Mouse (Mus musculus): ENCODE results near the gene Pgrmc1. TPM values are rescaled to one million over a fixed set of nuclear protein-coding genes. Genes with fewer than 3 reads are reported as not detected.
A peak's percentile ranks its signal among the peaks of the same experiment; 100 is the strongest.
"Not testable (repeated sequence)": the region's sequence is repeated elsewhere in the genome, so short reads cannot be mapped to it uniquely, and the experiment has no call there.

The Pgrmc1 gene
- 370 and 372 TPM in 2 replicates for polyA plus RNA-seq (2014; fragmentation: Nextera tagmentation; extraction: Ambion mirVana)

DNA sequence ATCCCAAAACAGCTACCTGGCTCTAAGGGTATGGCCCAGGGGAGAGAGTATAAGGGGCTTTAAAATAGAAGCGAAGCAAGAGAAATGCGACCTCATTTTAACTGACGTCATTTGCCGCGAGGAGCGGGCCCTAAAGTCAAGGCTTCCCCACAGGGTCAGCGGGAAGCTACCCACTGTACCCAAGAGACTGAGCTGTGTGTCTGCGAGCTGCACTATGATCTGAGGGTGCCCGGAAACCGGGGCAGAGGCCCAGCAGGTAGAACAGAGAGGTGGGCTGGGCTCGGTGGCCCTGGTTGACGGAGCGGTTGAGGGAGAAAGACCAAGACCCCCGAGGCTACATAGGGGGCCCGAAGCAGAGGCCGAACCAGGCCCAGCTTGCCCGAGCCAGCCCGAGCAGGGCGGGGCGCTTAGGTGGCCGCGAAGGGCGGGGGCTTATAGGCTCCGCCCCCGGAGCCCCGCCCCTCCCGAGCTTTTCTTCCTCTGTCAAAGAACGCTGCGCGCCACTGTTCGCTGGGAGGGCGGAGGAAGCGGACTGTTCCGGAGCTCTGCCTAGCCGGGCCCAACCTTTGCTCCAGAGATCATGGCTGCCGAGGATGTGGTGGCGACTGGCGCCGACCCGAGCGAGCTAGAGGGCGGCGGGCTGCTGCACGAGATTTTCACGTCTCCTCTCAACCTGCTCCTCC lies at the start of gene Pgrmc1:
TSS of gene Pgrmc1 (plus strand) at position 500 of the 683 bp plus-strand sequence.
- H3K36me3 ChIP-seq (ENCODE audit: control insufficient read depth, insufficient read depth, low read length) = no peaks in the 10 kb centered on the region
- peak within 1 kb of the TSS; percentile 66 for H3K4me3 ChIP-seq (ENCODE audit: low read depth, low read length)
- peaks cover 4% of the 10 kb centered on the region; the same call in 1 of the 2 replicates for H3K4me1 ChIP-seq (ENCODE audit: control insufficient read depth, insufficient read depth, low read length)
- H3K4me2 ChIP-seq (ENCODE audit: low read depth) = peak within 1 kb of the TSS; percentile 51
- no peaks in the 10 kb centered on the region for H3K9me3 ChIP-seq (ENCODE audit: control insufficient read depth, low read length)
- ATAC-seq (ENCODE audit: insufficient read depth, low FRiP score, low TSS enrichment) (peak; percentile 93), DNase-seq (ENCODE audit: low spot score) (peak; percentile 89)
- H3K27me3 ChIP-seq (ENCODE audit: control insufficient read depth, insufficient read depth, low read length) = no peaks in the 10 kb centered on the region
- 16% methylated on average over 40 of the region's 45 CpGs for WGBS
- H3K27ac ChIP-seq (ENCODE audit: low read depth, low read length) = peak within 1 kb of the TSS; percentile 70; the same call in 1 of the 2 replicates
- H3K9ac ChIP-seq (ENCODE audit: low read length) = peak within 1 kb of the TSS; percentile 80

DNA sequence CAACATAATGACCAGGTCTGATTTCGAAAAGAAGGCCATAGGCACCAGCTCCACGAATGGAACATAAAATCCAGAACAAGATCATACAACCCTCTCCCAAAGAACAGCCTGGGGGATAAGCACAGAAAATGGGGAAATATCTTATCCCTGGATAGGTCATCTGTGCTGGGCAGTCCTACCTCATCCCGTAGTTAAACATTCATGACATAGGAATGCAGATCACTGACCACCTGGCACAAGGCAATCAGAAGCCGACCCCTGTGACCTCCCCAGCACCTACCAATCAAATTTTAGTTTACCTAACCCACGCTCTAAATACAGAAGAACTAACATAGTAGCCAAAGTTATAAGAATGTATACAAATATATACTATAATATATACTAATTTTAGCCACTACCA lies 49.2 kb upstream of the Pgrmc1 start:
- WGBS = 77% methylated on average over 5 of the region's 5 CpGs
- H3K4me2 ChIP-seq (ENCODE audit: low read depth) = no peak overlapping the region
- H3K9ac ChIP-seq (ENCODE audit: low read length) = no peak overlapping the region
- H3K4me1 ChIP-seq (ENCODE audit: control insufficient read depth, insufficient read depth, low read length) = no peaks in the 10 kb centered on the region
- no peak overlapping the region for H3K27ac ChIP-seq (ENCODE audit: low read depth, low read length)
- H3K4me3 ChIP-seq (ENCODE audit: low read depth, low read length) = no peak overlapping the region
- H3K36me3 ChIP-seq (ENCODE audit: control insufficient read depth, insufficient read depth, low read length) = no peaks in the 10 kb centered on the region
- H3K9me3 ChIP-seq (ENCODE audit: control insufficient read depth, low read length) = no peaks in the 10 kb centered on the region
- no peaks in the 10 kb centered on the region for H3K27me3 ChIP-seq (ENCODE audit: control insufficient read depth, insufficient read depth, low read length)
- no peak for ATAC-seq (ENCODE audit: insufficient read depth, low FRiP score, low TSS enrichment)
- DNase-seq (ENCODE audit: low spot score) = no peak

DNA sequence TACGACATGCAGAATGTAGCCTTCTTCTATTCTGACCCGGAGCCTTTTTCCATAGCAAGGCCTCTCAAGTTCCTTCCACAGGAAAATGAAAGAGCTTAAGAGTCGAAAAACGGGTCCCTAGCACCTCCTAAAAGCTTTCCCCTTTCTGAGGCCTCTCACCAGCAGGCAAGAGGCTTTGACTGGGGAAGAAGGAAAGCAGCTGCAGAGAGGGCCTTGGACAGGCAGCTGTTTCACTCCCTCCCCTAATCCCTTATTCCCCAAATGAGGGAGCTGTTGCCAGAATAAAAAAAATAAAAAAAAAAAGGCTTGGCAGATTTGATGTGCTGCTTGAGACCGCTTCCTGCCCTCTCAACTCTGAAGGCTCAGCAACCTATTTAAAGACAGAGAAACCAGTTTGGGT lies 47.1 kb upstream of the Pgrmc1 start:
- WGBS = 39% methylated on average over 5 of the region's 5 CpGs
- no peaks in the 10 kb centered on the region for H3K9me3 ChIP-seq (ENCODE audit: control insufficient read depth, low read length)
- H3K4me3 ChIP-seq (ENCODE audit: low read depth, low read length) = no peak overlapping the region
- H3K9ac ChIP-seq (ENCODE audit: low read length) = no peak overlapping the region
- H3K4me1 ChIP-seq (ENCODE audit: control insufficient read depth, insufficient read depth, low read length) = no peaks in the 10 kb centered on the region
- ATAC-seq (ENCODE audit: insufficient read depth, low FRiP score, low TSS enrichment) (no peak), DNase-seq (ENCODE audit: low spot score) (peak; percentile 27)
- H3K4me2 ChIP-seq (ENCODE audit: low read depth) = no peak overlapping the region
- H3K27me3 ChIP-seq (ENCODE audit: control insufficient read depth, insufficient read depth, low read length) = no peaks in the 10 kb centered on the region
- no peak overlapping the region for H3K27ac ChIP-seq (ENCODE audit: low read depth, low read length)
- H3K36me3 ChIP-seq (ENCODE audit: control insufficient read depth, insufficient read depth, low read length) = no peaks in the 10 kb centered on the region

DNA sequence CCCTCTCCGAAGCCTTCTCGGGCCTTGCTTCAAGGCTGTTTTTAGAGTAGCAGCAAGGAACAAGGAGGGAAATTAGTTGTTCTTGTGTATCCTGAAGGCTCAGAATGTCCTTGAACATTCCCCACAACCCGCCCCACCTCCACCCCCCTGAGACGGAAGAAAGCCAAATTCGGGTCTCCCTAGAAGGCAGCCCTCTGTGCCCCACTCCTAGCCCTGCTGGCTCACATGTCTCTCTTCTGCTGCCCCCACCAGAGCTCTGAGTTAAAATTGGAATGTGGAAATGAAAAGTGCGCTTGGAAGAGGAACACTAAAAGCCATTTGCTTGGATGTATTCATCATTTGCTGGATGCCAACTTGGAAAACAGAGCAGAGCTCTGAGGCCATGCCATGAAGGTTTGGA lies 46.7 kb upstream of the Pgrmc1 start:
- DNase-seq (ENCODE audit: low spot score) = no peak
- no peak overlapping the region for H3K4me3 ChIP-seq (ENCODE audit: low read depth, low read length)
- no peak for ATAC-seq (ENCODE audit: insufficient read depth, low FRiP score, low TSS enrichment)
- H3K27ac ChIP-seq (ENCODE audit: low read depth, low read length) = no peak overlapping the region
- H3K4me1 ChIP-seq (ENCODE audit: control insufficient read depth, insufficient read depth, low read length) = no peaks in the 10 kb centered on the region
- no peaks in the 10 kb centered on the region for H3K9me3 ChIP-seq (ENCODE audit: control insufficient read depth, low read length)
- H3K4me2 ChIP-seq (ENCODE audit: low read depth) = no peak overlapping the region
- no peaks in the 10 kb centered on the region for H3K27me3 ChIP-seq (ENCODE audit: control insufficient read depth, insufficient read depth, low read length)
- H3K36me3 ChIP-seq (ENCODE audit: control insufficient read depth, insufficient read depth, low read length) = no peaks in the 10 kb centered on the region
- WGBS = 50% methylated on average over 6 of the region's 6 CpGs
- H3K9ac ChIP-seq (ENCODE audit: low read length) = no peak overlapping the region

DNA sequence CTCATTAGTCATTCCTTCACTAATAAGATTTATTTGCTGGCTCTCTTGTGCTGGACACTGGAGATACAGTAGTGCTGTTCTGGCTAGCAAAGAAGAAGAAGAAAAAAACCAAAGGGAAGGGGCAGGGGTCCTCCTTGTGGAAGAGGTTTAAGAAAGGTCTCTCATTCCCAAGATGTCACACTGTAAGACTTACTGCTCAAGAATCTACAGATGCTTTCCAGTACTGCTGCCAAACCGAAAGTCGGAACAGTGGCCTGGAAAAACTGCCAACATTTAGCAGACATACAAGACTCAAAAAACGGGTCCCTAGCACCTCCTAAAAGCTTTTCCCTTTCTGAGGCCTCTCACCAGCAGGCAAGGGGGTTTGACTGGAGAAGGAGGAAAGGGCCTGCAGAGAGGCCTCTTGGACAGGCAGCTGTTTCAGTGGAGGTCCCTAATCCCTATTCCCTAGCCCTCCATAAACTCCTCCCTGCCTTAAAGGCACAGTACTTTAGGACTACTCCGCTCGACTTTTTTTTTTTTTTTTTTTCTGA lies 45.9 kb upstream of the Pgrmc1 start:
- ATAC-seq (ENCODE audit: insufficient read depth, low FRiP score, low TSS enrichment) = no peak
- Histone ChIP-seq H3K36me3 (ENCODE audit: control insufficient read depth, insufficient read depth, low read length) (no peaks in the 10 kb centered on the region), H3K9ac (ENCODE audit: low read length) (no peak overlapping the region), H3K9me3 (ENCODE audit: control insufficient read depth, low read length) (no peaks in the 10 kb centered on the region), H3K4me2 (ENCODE audit: low read depth) (no peak overlapping the region), H3K4me1 (ENCODE audit: control insufficient read depth, insufficient read depth, low read length) (no peaks in the 10 kb centered on the region), H3K27me3 (ENCODE audit: control insufficient read depth, insufficient read depth, low read length) (no peaks in the 10 kb centered on the region), H3K27ac (ENCODE audit: low read depth, low read length) (no peak overlapping the region), H3K4me3 (ENCODE audit: low read depth, low read length) (no peak overlapping the region)
- peak; percentile 48 for DNase-seq (ENCODE audit: low spot score)
- WGBS = 36% methylated on average over 5 of the region's 5 CpGs

DNA sequence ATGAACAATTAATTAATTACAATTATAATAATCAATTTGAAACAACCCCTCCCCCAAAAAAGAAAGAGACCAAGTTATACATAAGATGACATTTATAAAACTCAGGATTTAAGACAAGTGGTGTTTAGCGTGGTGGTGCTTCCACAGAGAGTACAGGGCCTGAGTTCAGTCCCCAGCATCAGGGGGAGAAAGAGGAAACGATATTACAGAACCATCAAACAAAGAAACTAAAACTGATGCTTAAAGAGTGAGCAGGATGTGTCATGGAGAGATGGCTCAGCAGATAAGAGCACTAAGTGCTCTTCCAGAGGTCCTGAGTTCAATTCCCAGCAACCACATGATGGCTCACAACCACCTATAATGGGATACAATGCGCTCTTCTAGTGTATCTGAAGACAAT lies 45.3 kb upstream of the Pgrmc1 start:
- no peak for ATAC-seq (ENCODE audit: insufficient read depth, low FRiP score, low TSS enrichment)
- WGBS = 80% methylated on average over 3 of the region's 3 CpGs
- H3K36me3 ChIP-seq (ENCODE audit: control insufficient read depth, insufficient read depth, low read length) = no peaks in the 10 kb centered on the region
- no peak overlapping the region for H3K4me2 ChIP-seq (ENCODE audit: low read depth)
- H3K4me1 ChIP-seq (ENCODE audit: control insufficient read depth, insufficient read depth, low read length) = no peaks in the 10 kb centered on the region
- no peaks in the 10 kb centered on the region for H3K9me3 ChIP-seq (ENCODE audit: control insufficient read depth, low read length)
- H3K9ac ChIP-seq (ENCODE audit: low read length) = no peak overlapping the region
- no peak overlapping the region for H3K4me3 ChIP-seq (ENCODE audit: low read depth, low read length)
- DNase-seq (ENCODE audit: low spot score) = no peak
- no peaks in the 10 kb centered on the region for H3K27me3 ChIP-seq (ENCODE audit: control insufficient read depth, insufficient read depth, low read length)
- no peak overlapping the region for H3K27ac ChIP-seq (ENCODE audit: low read depth, low read length)

DNA sequence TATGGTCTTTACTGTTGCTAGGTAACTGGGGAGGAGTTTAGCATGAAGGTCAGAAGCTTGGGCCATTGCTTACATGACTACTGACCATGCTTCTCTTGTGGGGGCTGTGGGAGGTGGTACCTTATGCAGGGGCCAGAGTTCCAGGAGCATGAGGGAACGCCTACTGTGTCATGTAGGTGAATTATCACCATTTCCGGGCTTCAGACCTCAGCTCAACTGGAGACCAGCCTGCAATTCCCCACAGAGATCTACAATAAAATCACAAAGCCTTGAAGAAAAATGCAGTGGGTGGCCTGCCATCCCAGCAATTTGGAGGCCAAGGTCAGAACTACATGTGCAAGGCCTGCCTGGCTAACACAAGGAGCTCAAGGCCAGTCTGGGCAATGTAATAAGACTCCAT lies 42.8 kb upstream of the Pgrmc1 start:
- not testable (repeated sequence) for ATAC-seq (ENCODE audit: insufficient read depth, low FRiP score, low TSS enrichment)

DNA sequence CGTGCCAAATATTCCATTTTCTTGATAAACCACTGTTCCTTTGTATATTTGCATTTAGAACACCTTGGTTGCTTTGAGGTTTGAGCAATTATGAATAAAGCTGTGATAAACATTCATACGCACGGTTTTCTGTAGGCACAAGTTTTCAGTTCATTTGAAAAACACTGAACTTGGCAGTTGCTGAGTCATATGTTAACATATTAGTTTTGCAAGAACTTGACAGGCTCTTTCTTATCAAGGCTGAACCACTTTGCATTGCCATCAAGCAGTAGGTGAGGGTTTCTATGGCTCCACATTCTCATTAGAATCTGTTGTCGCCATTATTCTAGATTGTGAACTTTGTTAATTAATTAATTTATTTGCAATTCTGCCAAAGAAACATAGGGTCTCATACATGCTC lies 37.8 kb upstream of the Pgrmc1 start:
- no peak for ATAC-seq (ENCODE audit: insufficient read depth, low FRiP score, low TSS enrichment)

More for the DNA sequence above, 42.8 kb upstream of the Pgrmc1 start:
- 21% methylated on average over 2 of the region's 2 CpGs for WGBS
- H3K4me1 ChIP-seq (ENCODE audit: control insufficient read depth, insufficient read depth, low read length); H3K9ac ChIP-seq (ENCODE audit: low read length); H3K4me3 ChIP-seq (ENCODE audit: low read depth, low read length); DNase-seq (ENCODE audit: low spot score); H3K36me3 ChIP-seq (ENCODE audit: control insufficient read depth, insufficient read depth, low read length); H3K27ac ChIP-seq (ENCODE audit: low read depth, low read length); H3K27me3 ChIP-seq (ENCODE audit: control insufficient read depth, insufficient read depth, low read length); H3K9me3 ChIP-seq (ENCODE audit: control insufficient read depth, low read length); H3K4me2 ChIP-seq (ENCODE audit: low read depth): not testable (repeated sequence)

DNA sequence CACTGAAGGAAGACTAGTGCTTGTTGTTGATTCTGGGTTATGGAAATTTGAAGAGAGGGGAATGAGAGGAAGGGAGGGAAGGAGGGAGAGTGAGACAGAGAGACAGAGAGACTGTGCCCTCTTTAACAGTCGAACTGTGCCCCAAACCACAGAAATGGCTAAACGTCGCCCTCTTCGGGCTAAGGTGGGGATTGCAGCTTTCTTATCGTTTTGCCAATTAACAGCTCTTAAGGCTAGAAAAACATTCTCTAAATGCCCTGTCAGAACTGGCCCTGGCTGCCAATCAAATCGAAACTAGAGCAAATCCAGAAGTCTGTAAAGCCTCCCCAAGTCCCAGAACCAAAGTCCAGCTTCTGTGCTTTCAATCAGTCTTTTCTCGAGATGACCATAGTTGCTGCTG lies 36.4 kb upstream of the Pgrmc1 start:
- ATAC-seq (ENCODE audit: insufficient read depth, low FRiP score, low TSS enrichment) = no peak
- H3K9me3 ChIP-seq (ENCODE audit: control insufficient read depth, low read length) = no peaks in the 10 kb centered on the region
- H3K4me3 ChIP-seq (ENCODE audit: low read depth, low read length) = no peak overlapping the region
- WGBS = 18% methylated on average over 7 of the region's 7 CpGs
- H3K4me2 ChIP-seq (ENCODE audit: low read depth) = no peak overlapping the region
- peak; percentile 73 for DNase-seq (ENCODE audit: low spot score)
- H3K4me1 ChIP-seq (ENCODE audit: control insufficient read depth, insufficient read depth, low read length) = no peaks in the 10 kb centered on the region
- H3K36me3 ChIP-seq (ENCODE audit: control insufficient read depth, insufficient read depth, low read length) = no peaks in the 10 kb centered on the region
- no peak overlapping the region for H3K9ac ChIP-seq (ENCODE audit: low read length)
- H3K27me3 ChIP-seq (ENCODE audit: control insufficient read depth, insufficient read depth, low read length) = no peaks in the 10 kb centered on the region
- H3K27ac ChIP-seq (ENCODE audit: low read depth, low read length) = no peak overlapping the region

More for the DNA sequence above, 37.8 kb upstream of the Pgrmc1 start:
- Histone ChIP-seq H3K36me3 (ENCODE audit: control insufficient read depth, insufficient read depth, low read length) (no peaks in the 10 kb centered on the region), H3K9ac (ENCODE audit: low read length) (no peak overlapping the region), H3K4me2 (ENCODE audit: low read depth) (no peak overlapping the region), H3K9me3 (ENCODE audit: control insufficient read depth, low read length) (no peaks in the 10 kb centered on the region), H3K27me3 (ENCODE audit: control insufficient read depth, insufficient read depth, low read length) (no peaks in the 10 kb centered on the region), H3K27ac (ENCODE audit: low read depth, low read length) (no peak overlapping the region), H3K4me3 (ENCODE audit: low read depth, low read length) (no peak overlapping the region), H3K4me1 (ENCODE audit: control insufficient read depth, insufficient read depth, low read length) (no peaks in the 10 kb centered on the region)
- WGBS = 88% methylated on average over 4 of the region's 4 CpGs
- DNase-seq (ENCODE audit: low spot score) = no peak
